ENCODE assay signal across 8 mouse cellular contexts in genomic region chr13:51847979-51848480, GRCm38 (mm10). TPM values are rescaled to one million over a fixed set of nuclear protein-coding genes. Genes with fewer than 3 reads are reported as not detected.
DNase-seq lines count a peak whose midpoint lies in the region; ATAC-seq lines count a peak whose summit lies in the region.

No protein-coding gene starts in this region.

- H3K4me2 ChIP-seq in intestine, embryonic 15.5 days (replicated peaks), result peak overlapping the region; percentile 97

- peak overlapping the region; percentile 84 for H3K27ac ChIP-seq in intestine, embryonic 15.5 days

- peak; percentile 46 for ATAC-seq in intestine, embryonic 15.5 days
- ATAC-seq in megakaryocyte-erythroid progenitor cell, adult 5-6 weeks (replicated peaks; ENCODE audit: low FRiP score, low TSS enrichment, poor library complexity, severe bottlenecking), result peak; percentile 34; the same call in 1 of the 2 replicates

- H3K4me3 ChIP-seq in intestine, embryonic 15.5 days (replicated peaks), result peak overlapping the region; percentile 65

- peaks cover 33% of the 10 kb centered on the region for H3K4me1 ChIP-seq in intestine, embryonic 15.5 days (replicated peaks)

- H3K9ac ChIP-seq in intestine, embryonic 15.5 days, result peak overlapping the region; percentile 68

- DNase-seq in adipocyte (ENCODE audit: low spot score), result peak; percentile 67
- peak; percentile 84 for DNase-seq in embryo, embryonic 10 days (ENCODE audit: low spot score)
- DNase-seq in gastrocnemius, postnatal 14 days, result peak; percentile 83
- peak; percentile 85 to 86 for DNase-seq in left cerebral cortex, postnatal 25 days (ENCODE audit: low spot score in 2 of 2)
- DNase-seq in right cerebral cortex, postnatal 36 days (ENCODE audit: low spot score in 2 of 2), result peak; percentile 70 to 74
- peak; percentile 56 to 64 for DNase-seq in urinary bladder, postnatal 36 days (ENCODE audit: low spot score in 2 of 2)

- intact Hi-C loops in gastrocnemius, postnatal 14 days (cut with DNase I; ENCODE audit: low total_unique reads), result loop anchor here (5.0 to 10.0 kb wide), 2 partner anchors 54 to 177 kb away; no protein-coding TSS in a partner anchor
- intact Hi-C loops in left cerebral cortex, postnatal 25 days (cut with DNase I), result loop anchor here (2.0 to 10.0 kb wide), 5 partner anchors 113 to 687 kb away; partner anchors contain the start of gene Diras2

- no peaks in the 10 kb centered on the region for H3K36me3 ChIP-seq in intestine, embryonic 15.5 days

- no peaks in the 10 kb centered on the region for H3K9me3 ChIP-seq in intestine, embryonic 15.5 days

- under 1% methylated on average over 31 of the region's 31 CpGs for WGBS in intestine, embryonic 15.5 days

- H3K27me3 ChIP-seq in intestine, embryonic 15.5 days (replicated peaks), result no peaks in the 10 kb centered on the region

RNA-seq across cellular contexts. Expression of gene Gadd45g, which starts 1.6 kb away (rescaled TPM):
- 10 to 100 TPM; 10.1 to 33.9 TPM for total RNA-seq in gastrocnemius, postnatal 14 days (2021)
- 35.4 and 36.3 TPM in 2 replicates for polyA plus RNA-seq in intestine, embryonic 15.5 days (2015; fragmentation: Nextera tagmentation; extraction: Ambion mirVana)
- total RNA-seq in left cerebral cortex, postnatal 25 days (2021), result 10 to 100 TPM; 11.6 to 16.9 TPM
- 3.4 and 6.4 TPM in 2 replicates for total RNA-seq in megakaryocyte-erythroid progenitor cell, adult 5-6 weeks (2014; fragmentation: Nextera tagmentation)
- 11.5 and 12.9 TPM in 2 replicates for total RNA-seq in megakaryocyte-erythroid progenitor cell, adult 5-6 weeks (2017)

RNA-seq across cellular contexts. Expression of gene Sema4d, which starts 54.5 kb away (rescaled TPM):
- total RNA-seq in gastrocnemius, postnatal 14 days (2021), result 100 to 1,000 TPM; 126 to 130 TPM
- polyA plus RNA-seq in intestine, embryonic 15.5 days (2015; fragmentation: Nextera tagmentation; extraction: Ambion mirVana), result 6.2 and 7.0 TPM in 2 replicates
- total RNA-seq in left cerebral cortex, postnatal 25 days (2021), result 10 to 100 TPM; 86.3 to 97.1 TPM
- 38.5 and 38.8 TPM in 2 replicates for total RNA-seq in megakaryocyte-erythroid progenitor cell, adult 5-6 weeks (2014; fragmentation: Nextera tagmentation)
- total RNA-seq in megakaryocyte-erythroid progenitor cell, adult 5-6 weeks (2017), result 16.0 and 18.0 TPM in 2 replicates

Comparison
In these comparisons a context has a peak if more than half of its experiments do, and no peak if none do; other contexts are left out.
1. Peak in every context shown above with its lines: DNase-seq, ATAC-seq, H3K4me3 ChIP-seq and H3K27ac ChIP-seq.